Mouse (Mus musculus) hindbrain, embryonic 14.5 days (tissue): Measurements from ENCODE around the gene Fmo1. TPM values are rescaled to one million over a fixed set of nuclear protein-coding genes. Genes with fewer than 3 reads are reported as not detected.

Source experiments
- ATAC-seq: fragments of 200-750 bp; cut with Nextera tagmentation; 2 replicates; pipeline ENCODE4 v1.8.0; 2017; ENCODE audit warnings: moderate number of reproducible peaks, mild to moderate bottlenecking, moderate TSS enrichment, moderate library complexity; ENCODE audit not compliant: low FRiP score
- DNase-seq: peaks from one replicate; pipeline ENCODE4 v3.0.0-alpha.2; 2015; ENCODE audit warnings: low spot score
- H3K27ac ChIP-seq: fragments of 300-500 bp; sonication (generic); 2 replicates; pipeline ENCODE4 v1.5.1; 2014; ENCODE audit warnings: mild to moderate bottlenecking, moderate library complexity
- H3K27me3 ChIP-seq: fragments of 300-500 bp; sonication (generic); 2 replicates; pipeline ENCODE4 v1.6.1; 2014; ENCODE audit warnings: mild to moderate bottlenecking, low read length, mixed read lengths; ENCODE audit not compliant: control insufficient read depth, insufficient read depth
- H3K36me3 ChIP-seq: fragments of 300-500 bp; sonication (generic); replicated peaks from 2 replicates; pipeline ENCODE4 v1.6.1; 2014; ENCODE audit not compliant: control insufficient read depth, insufficient read depth
- H3K4me1 ChIP-seq: fragments of 300-500 bp; sonication (generic); replicated peaks from 2 replicates; pipeline ENCODE4 v1.6.1; 2014; ENCODE audit warnings: antibody characterized with exemption, low read length, mixed read lengths; ENCODE audit not compliant: control insufficient read depth, insufficient read depth
- H3K4me2 ChIP-seq: fragments of 300-500 bp; sonication (generic); replicated peaks from 2 replicates; pipeline ENCODE4 v1.6.1; 2014; ENCODE audit warnings: mild to moderate bottlenecking, moderate library complexity
- H3K4me3 ChIP-seq: fragments of 300-500 bp; sonication (generic); replicated peaks from 2 replicates; pipeline ENCODE4 v1.5.1; 2014; ENCODE audit warnings: mild to moderate bottlenecking, low read length
- H3K9ac ChIP-seq: fragments of 300-500 bp; sonication (generic); 2 replicates; pipeline ENCODE4 v1.6.1; 2014
- H3K9me3 ChIP-seq: fragments of 300-500 bp; sonication (generic); 2 replicates; pipeline ENCODE4 v1.6.1; 2016; ENCODE audit warnings: low read length; ENCODE audit not compliant: control insufficient read depth
- WGBS: fragments of 180-500 bp; shearing (Covaris S2); extraction: QIAGEN DNeasy Blood & Tissue Kit; methylation state at CpG from one replicate; pipeline ENCODE4 v1.1.7; 2014; 5-methylcytosine and 5-hydroxymethylcytosine counted together
- polyA plus RNA-seq: library from polyadenylated mRNA; unstranded; fragments of >200 nt; fragmentation: Nextera tagmentation; extraction: Ambion mirVana; gene quantifications from 2 replicates; pipeline ENCODE4 v1.2.1, GENCODE M21; 2014

Fmo1 gene
- polyA plus RNA-seq, 1 experiment from 2014 or later, result 36.6 TPM

- no peak overlapping the region for H3K4me3 ChIP-seq
- H3K36me3 ChIP-seq, result no peaks in the 10 kb centered on the region
- H3K27ac ChIP-seq, result no peak overlapping the region
- H3K4me1 ChIP-seq, result no peaks in the 10 kb centered on the region
- no peak for ATAC-seq
- no peak for DNase-seq
- no peak overlapping the region for H3K4me2 ChIP-seq
- no peak overlapping the region for H3K9ac ChIP-seq
- no peaks in the 10 kb centered on the region for H3K9me3 ChIP-seq
- H3K27me3 ChIP-seq, result no peaks in the 10 kb centered on the region
- 70% methylated on average over 4 of the region's 4 CpGs for WGBS
Observed at GRCm38 (mm10) chr1:162814932-162815331, 51.5 kb downstream of the Fmo1 start.

GRCm38 (mm10) chr1:162813836-162814156 lies 52.6 kb downstream of the Fmo1 start, which contains the start of gene Fmo4:
Gene Fmo4, minus strand, starts transcription at chr1:162813972.
- Histone ChIP-seq H3K27ac (no peak within 1 kb of the TSS), H3K36me3 (no peaks in the 10 kb centered on the region), H3K4me2 (no peak within 1 kb of the TSS), H3K9me3 (no peaks in the 10 kb centered on the region), H3K4me1 (no peaks in the 10 kb centered on the region), H3K4me3 (no peak within 1 kb of the TSS), H3K27me3 (no peaks in the 10 kb centered on the region), H3K9ac (no peak within 1 kb of the TSS)
- ATAC-seq, result 0 out of 2 replicates have a peak, but pooled peaks have one; percentile 24
- WGBS, result 43% methylated on average over 8 of the region's 8 CpGs
- no peak for DNase-seq

- no peak for ATAC-seq
- 89% methylated on average over 9 of the region's 9 CpGs for WGBS
Observed at GRCm38 (mm10) chr1:162813143-162813835, 53.1 kb downstream of the Fmo1 start.

GRCm38 (mm10) chr1:162808541-162808940 lies 57.9 kb downstream of the Fmo1 start:
- WGBS, result 91% methylated on average over 3 of the region's 3 CpGs

More at GRCm38 (mm10) chr1:162813143-162813835, 53.1 kb downstream of the Fmo1 start:
- Histone ChIP-seq H3K27ac (no peak overlapping the region), H3K4me3 (no peak overlapping the region), H3K9me3 (no peaks in the 10 kb centered on the region), H3K27me3 (no peaks in the 10 kb centered on the region), H3K36me3 (no peaks in the 10 kb centered on the region), H3K4me2 (no peak overlapping the region), H3K4me1 (no peaks in the 10 kb centered on the region), H3K9ac (no peak overlapping the region)
- no peak for DNase-seq

GRCm38 (mm10) chr1:162807441-162807840 lies 59.0 kb downstream of the Fmo1 start:
- ATAC-seq (no peak), DNase-seq (no peak)
- Histone ChIP-seq H3K9me3 (no peaks in the 10 kb centered on the region), H3K27ac (no peak overlapping the region), H3K4me3 (no peak overlapping the region), H3K9ac (no peak overlapping the region), H3K4me1 (no peaks in the 10 kb centered on the region), H3K4me2 (no peak overlapping the region), H3K27me3 (no peaks in the 10 kb centered on the region), H3K36me3 (no peaks in the 10 kb centered on the region)
- 88% methylated on average over 5 of the region's 5 CpGs for WGBS

More at GRCm38 (mm10) chr1:162808541-162808940, 57.9 kb downstream of the Fmo1 start:
- ATAC-seq (no peak), DNase-seq (no peak)
- Histone ChIP-seq H3K4me3 (no peak overlapping the region), H3K9me3 (no peaks in the 10 kb centered on the region), H3K27ac (no peak overlapping the region), H3K9ac (no peak overlapping the region), H3K4me1 (no peaks in the 10 kb centered on the region), H3K27me3 (no peaks in the 10 kb centered on the region), H3K4me2 (no peak overlapping the region), H3K36me3 (no peaks in the 10 kb centered on the region)

- H3K4me2 ChIP-seq, result no peak overlapping the region
- no peak for ATAC-seq
- H3K4me3 ChIP-seq, result no peak overlapping the region
- DNase-seq, result no peak
- no peak overlapping the region for H3K27ac ChIP-seq
- no peak overlapping the region for H3K9ac ChIP-seq
- H3K4me1 ChIP-seq, result no peaks in the 10 kb centered on the region
- no peaks in the 10 kb centered on the region for H3K9me3 ChIP-seq
- no peaks in the 10 kb centered on the region for H3K36me3 ChIP-seq
- H3K27me3 ChIP-seq, result no peaks in the 10 kb centered on the region
- whole genome bisulfite sequencing, result 55% methylated on average over 5 of the region's 5 CpGs
Observed at GRCm38 (mm10) chr1:162805011-162805410, 61.4 kb downstream of the Fmo1 start.

- DNase-seq, result no peak
- no peak overlapping the region for H3K9ac ChIP-seq
- H3K9me3 ChIP-seq, result no peaks in the 10 kb centered on the region
- no peak overlapping the region for H3K4me2 ChIP-seq
- no peaks in the 10 kb centered on the region for H3K4me1 ChIP-seq
- H3K4me3 ChIP-seq, result no peak overlapping the region
- no peaks in the 10 kb centered on the region for H3K36me3 ChIP-seq
- ATAC-seq, result no peak
- no peak overlapping the region for H3K27ac ChIP-seq
- H3K27me3 ChIP-seq, result no peaks in the 10 kb centered on the region
Observed at GRCm38 (mm10) chr1:162796441-162796840, 70.0 kb downstream of the Fmo1 start.

- Histone ChIP-seq H3K4me3 (no peak overlapping the region), H3K9ac (no peak overlapping the region), H3K4me1 (no peaks in the 10 kb centered on the region), H3K4me2 (no peak overlapping the region), H3K36me3 (no peaks in the 10 kb centered on the region), H3K27ac (no peak overlapping the region), H3K9me3 (no peaks in the 10 kb centered on the region), H3K27me3 (no peaks in the 10 kb centered on the region)
- 54% methylated on average over 7 of the region's 7 CpGs for WGBS
- DNase-seq (no peak), ATAC-seq (no peak)
Observed at GRCm38 (mm10) chr1:162792306-162793044, 73.9 kb downstream of the Fmo1 start.

GRCm38 (mm10) chr1:162785222-162785621 lies 81.2 kb downstream of the Fmo1 start:
- Histone ChIP-seq H3K9me3 (no peaks in the 10 kb centered on the region), H3K4me1 (no peaks in the 10 kb centered on the region), H3K36me3 (no peaks in the 10 kb centered on the region), H3K4me2 (no peak overlapping the region), H3K27ac (no peak overlapping the region), H3K9ac (no peak overlapping the region), H3K4me3 (no peak overlapping the region), H3K27me3 (no peaks in the 10 kb centered on the region)
- 77% methylated on average over 4 of the region's 4 CpGs for WGBS
- DNase-seq, result no peak
- ATAC-seq, result no peak
